Mouse (Mus musculus) embryonic fibroblast, embryonic 13.5 days (primary cell): ENCODE measurements at regions not wholly inside any gene's neighbourhood (a gene's known extent, or its start where the extent isn't known, plus 50 kb on each side); places are given as distances from the start of the nearest gene placed in this dataset.

Experiments
- CTCF ChIP-seq: IDR thresholded peaks from 2 replicates; pipeline ENCODE4 v1.5.1; 2011; ENCODE audit warnings: mild to moderate bottlenecking, control low read depth, low read length, moderate library complexity, borderline replicate concordance; ENCODE audit not compliant: insufficient read depth
- POLR2A ChIP-seq: IDR thresholded peaks from 2 replicates; pipeline ENCODE4 v1.6.1; 2011; ENCODE audit warnings: low read depth, mild to moderate bottlenecking, control low read depth, low read length, moderate library complexity

DNA sequence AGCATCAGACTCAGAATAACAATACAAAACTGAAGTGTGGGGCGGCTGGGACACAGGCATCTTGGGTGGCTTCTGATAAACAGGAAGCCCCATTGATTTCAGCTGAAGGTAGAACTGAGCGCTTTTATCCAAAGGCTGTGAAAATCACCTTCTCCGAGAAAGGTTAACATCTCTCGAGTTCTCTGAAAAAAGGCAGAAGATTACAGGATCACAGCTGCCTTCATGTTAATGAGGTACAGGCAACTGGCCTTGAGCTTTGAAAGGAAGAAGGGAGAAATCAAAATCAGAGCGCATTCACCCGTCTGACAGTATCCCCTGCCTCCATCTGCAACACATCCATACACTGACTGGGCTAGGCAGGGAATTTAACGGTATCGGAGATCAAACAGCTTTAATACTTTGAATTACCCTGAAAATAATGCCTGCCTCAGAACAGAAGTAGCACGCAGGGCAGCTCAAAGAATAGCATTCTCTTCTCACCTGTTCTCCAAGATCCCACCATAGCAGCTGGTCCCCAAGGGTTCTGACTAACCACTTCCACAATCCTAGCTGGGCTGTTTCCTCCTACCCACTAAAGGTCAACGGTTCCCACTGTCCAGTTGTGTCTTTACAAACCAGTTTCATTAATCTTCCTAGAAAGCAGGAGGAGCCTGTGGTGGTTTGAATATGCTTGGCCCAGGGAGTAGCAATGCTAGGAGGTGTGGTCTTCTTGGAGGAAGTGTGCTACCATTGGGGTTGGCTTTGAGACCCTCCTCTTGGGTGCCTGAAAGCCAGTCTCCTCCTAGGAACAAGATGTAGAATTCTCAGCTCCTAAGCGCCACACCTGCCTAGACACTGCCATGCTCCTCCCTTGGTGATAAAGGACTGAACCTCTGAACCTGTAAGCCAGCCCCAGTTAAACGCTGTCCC lies 141.6 kb downstream of the Sox4 start:
- TF ChIP-seq CTCF (no peak), POLR2A (no peak)
